Mouse (Mus musculus) cortical plate, adult 2 months (tissue): ENCODE results near the gene Olfr982.

ENCODE experiments used
- CTCF ChIP-seq: fragments of 200-500 bp; IDR thresholded peaks from 2 replicates; pipeline ENCODE4 v1.5.1; 2011; ENCODE audit warnings: mild to moderate bottlenecking, control low read depth, low read length; ENCODE audit not compliant: insufficient read depth; ENCODE audit errors: extremely low read depth
- POLR2A ChIP-seq: fragments of 200-500 bp; IDR thresholded peaks from 2 replicates; pipeline ENCODE4 v1.6.1; 2011; ENCODE audit warnings: mild to moderate bottlenecking, low read length, control low read depth; ENCODE audit not compliant: insufficient read depth; ENCODE audit errors: extremely low read depth

GRCm38 (mm10) chr9:40114106-40114505, 40.5 kb downstream of the Olfr982 start, which contains the start of gene Olfr984:
- TF ChIP-seq CTCF (no peak), POLR2A (no peak)
